Mouse (Mus musculus): ENCODE measurements around the gene Lonp2. TPM values are rescaled to one million over a fixed set of nuclear protein-coding genes. Genes with fewer than 3 reads are reported as not detected.

The Lonp2 gene
- polyA plus RNA-seq, 1 experiment from 2014 or later = 56.1 TPM

DNA sequence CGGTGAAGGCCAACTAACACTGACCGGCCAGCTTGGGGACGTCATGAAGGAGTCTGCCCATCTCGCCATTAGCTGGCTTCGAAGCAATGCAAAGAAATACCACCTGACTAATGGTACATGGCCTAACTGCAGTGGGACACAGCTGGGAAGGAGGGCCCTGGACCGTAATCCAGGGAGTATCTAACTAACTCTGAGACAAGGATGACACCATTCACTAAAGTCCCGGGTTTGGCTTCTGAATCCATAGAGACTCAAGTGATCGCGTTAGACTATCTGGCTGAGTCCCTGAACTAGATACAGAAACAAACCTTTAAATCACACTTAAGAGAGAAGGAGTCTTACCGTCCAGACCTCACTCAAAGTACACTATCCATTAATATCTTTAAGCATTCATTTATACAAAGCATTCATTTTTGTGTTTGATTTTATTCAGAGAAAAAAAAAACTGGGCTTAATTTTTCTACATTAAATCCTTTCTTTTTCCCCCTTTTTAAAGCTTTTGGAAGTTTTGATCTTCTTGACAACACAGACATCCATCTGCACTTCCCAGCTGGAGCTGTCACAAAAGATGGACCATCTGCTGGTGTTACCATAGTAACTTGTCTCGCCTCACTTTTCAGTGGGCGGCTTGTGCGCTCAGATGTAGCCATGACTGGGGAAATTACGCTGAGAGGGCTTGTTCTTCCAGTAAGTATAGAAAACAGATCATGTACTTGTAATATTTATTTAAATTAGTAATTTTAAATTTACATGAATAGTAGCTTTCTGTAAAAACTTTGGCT is 89.8 kb downstream of the Lonp2 start:
- H3K9me3 ChIP-seq (ENCODE audit: control insufficient read depth, low read length) = no peaks in the 10 kb centered on the region
- ATAC-seq (ENCODE audit: low read depth) = no peak
- H3K4me3 ChIP-seq (ENCODE audit: low read length) = no peak overlapping the region
- no peaks in the 10 kb centered on the region for H3K4me1 ChIP-seq (replicated peaks; ENCODE audit: control insufficient read depth, insufficient read depth, low read length)
- 70% methylated on average over 14 of the region's 14 CpGs for WGBS
- H3K9ac ChIP-seq (ENCODE audit: low read length) = no peak overlapping the region
- no peak overlapping the region for H3K4me2 ChIP-seq (ENCODE audit: low read depth, low read length)
- no peaks in the 10 kb centered on the region for H3K27me3 ChIP-seq (ENCODE audit: control insufficient read depth, insufficient read depth, low read depth, low read length)
- H3K36me3 ChIP-seq (ENCODE audit: control insufficient read depth, insufficient read depth, low read length) = peaks cover 2% of the 10 kb centered on the region; the same call in 1 of the 2 replicates
- no peak overlapping the region for H3K27ac ChIP-seq (ENCODE audit: low read length)

DNA sequence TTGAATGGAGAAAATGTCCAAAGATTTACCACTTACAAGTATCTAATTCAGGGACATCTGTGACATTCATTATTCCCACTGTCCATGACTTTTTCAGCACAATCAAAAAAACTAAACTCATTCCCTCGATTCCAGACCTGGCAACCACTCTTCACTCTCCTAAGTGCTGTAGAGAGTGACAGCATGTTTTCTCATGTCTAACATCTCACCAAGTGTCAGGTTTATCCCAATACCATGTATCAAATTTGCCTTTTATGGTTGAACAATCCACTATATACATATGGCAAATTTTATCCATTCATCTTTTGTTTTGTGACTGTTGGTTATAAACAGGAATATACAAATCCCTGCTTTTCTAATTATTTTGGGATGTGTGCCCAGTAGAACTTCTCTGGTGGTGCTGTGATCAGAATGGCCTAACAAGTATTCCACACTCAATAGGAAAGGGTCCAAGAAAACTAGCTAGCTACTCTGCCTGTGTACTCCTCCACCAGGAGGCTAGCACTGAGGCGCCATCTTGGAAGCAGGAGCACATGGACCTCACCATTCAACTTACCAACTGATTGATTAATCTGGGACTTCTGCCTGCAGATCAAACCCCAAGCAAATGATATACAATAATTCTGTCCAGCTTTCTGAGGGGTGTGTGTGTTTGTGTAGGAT is 94.6 kb downstream of the Lonp2 start:
- Histone ChIP-seq H3K9ac (ENCODE audit: low read length) (no peak overlapping the region), H3K4me2 (ENCODE audit: low read depth, low read length) (no peak overlapping the region), H3K27me3 (ENCODE audit: control insufficient read depth, insufficient read depth, low read depth, low read length) (no peaks in the 10 kb centered on the region), H3K36me3 (ENCODE audit: control insufficient read depth, insufficient read depth, low read length) (peaks cover 3% of the 10 kb centered on the region; the same call in 1 of the 2 replicates), H3K4me1 (replicated peaks; ENCODE audit: control insufficient read depth, insufficient read depth, low read length) (no peaks in the 10 kb centered on the region), H3K9me3 (ENCODE audit: control insufficient read depth, low read length) (no peaks in the 10 kb centered on the region), H3K27ac (ENCODE audit: low read length) (no peak overlapping the region), H3K4me3 (ENCODE audit: low read length) (no peak overlapping the region)
- 66% methylated on average over 2 of the region's 2 CpGs for WGBS
- ATAC-seq (ENCODE audit: low read depth) = peak; percentile 66

DNA sequence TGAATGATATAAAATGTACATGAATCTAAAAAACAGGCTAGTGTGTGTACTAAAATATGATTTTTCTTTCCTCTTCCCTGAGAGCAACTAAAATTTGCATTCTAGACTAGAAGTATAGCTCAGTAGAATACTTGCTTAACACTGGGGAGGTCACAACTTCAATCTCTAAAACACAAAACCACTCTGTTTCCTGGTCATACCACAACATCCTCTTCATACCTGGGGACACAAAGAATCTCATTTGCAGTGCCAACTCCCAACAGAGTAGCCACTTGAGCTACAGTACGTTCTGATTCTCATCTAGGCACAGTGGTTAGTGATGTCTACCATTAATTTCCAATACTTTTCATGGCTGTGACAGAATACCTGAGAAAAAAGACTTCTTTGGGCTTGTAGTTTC is 95.5 kb downstream of the Lonp2 start:
- no peak overlapping the region for H3K9ac ChIP-seq (ENCODE audit: low read length)
- H3K9me3 ChIP-seq (ENCODE audit: control insufficient read depth, low read length) = no peaks in the 10 kb centered on the region
- H3K4me3 ChIP-seq (ENCODE audit: low read length) = no peak overlapping the region
- 73% methylated on average over 1 of the region's 1 CpGs for WGBS
- peaks cover 3% of the 10 kb centered on the region; the same call in 1 of the 2 replicates for H3K36me3 ChIP-seq (ENCODE audit: control insufficient read depth, insufficient read depth, low read length)
- no peak overlapping the region for H3K4me2 ChIP-seq (ENCODE audit: low read depth, low read length)
- no peaks in the 10 kb centered on the region for H3K27me3 ChIP-seq (ENCODE audit: control insufficient read depth, insufficient read depth, low read depth, low read length)
- H3K4me1 ChIP-seq (replicated peaks; ENCODE audit: control insufficient read depth, insufficient read depth, low read length) = no peaks in the 10 kb centered on the region
- no peak for ATAC-seq (ENCODE audit: low read depth)
- no peak overlapping the region for H3K27ac ChIP-seq (ENCODE audit: low read length)

DNA sequence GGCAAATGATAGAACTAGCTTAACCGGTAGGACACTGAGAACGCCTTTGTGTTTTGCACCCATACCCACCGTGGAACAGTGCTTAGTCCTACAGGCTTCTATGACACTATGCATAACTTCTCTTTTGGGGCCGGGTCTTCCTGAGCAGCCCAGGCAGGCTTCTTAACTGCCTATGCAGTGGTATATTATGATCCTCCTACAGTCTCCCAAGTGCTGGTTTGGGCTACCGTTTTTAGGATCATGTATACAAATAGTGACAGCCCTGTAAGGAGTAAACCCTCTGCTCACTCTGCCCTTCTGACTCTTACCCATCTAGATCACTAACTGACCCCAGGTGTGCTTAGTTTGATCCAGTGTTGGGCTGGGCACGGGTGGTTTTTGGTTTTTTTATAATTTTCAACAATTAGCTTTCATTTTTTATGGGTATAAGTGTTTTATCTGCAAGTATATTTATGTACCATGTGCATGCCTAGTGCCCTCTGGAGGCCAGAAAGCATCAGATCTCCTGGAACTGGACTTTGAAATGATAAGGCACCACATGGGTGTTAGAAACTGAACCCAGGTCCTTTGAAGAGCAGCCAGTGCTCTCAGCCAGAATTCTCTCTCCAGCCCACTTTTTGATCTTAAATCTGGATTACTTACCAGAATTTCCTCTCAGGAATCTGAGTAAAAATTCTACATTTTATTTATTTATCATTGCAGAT is 97.1 kb downstream of the Lonp2 start:
- no peak overlapping the region for H3K9ac ChIP-seq (ENCODE audit: low read length)
- H3K9me3 ChIP-seq (ENCODE audit: control insufficient read depth, low read length) = no peaks in the 10 kb centered on the region
- H3K27me3 ChIP-seq (ENCODE audit: control insufficient read depth, insufficient read depth, low read depth, low read length) = no peaks in the 10 kb centered on the region
- no peaks in the 10 kb centered on the region for H3K4me1 ChIP-seq (replicated peaks; ENCODE audit: control insufficient read depth, insufficient read depth, low read length)
- no peak overlapping the region for H3K4me2 ChIP-seq (ENCODE audit: low read depth, low read length)
- ATAC-seq (ENCODE audit: low read depth) = no peak
- 89% methylated on average over 6 of the region's 6 CpGs for WGBS
- no peak overlapping the region for H3K4me3 ChIP-seq (ENCODE audit: low read length)
- H3K27ac ChIP-seq (ENCODE audit: low read length) = no peak overlapping the region
- H3K36me3 ChIP-seq (ENCODE audit: control insufficient read depth, insufficient read depth, low read length) = peaks cover 3% of the 10 kb centered on the region; the same call in 1 of the 2 replicates

DNA sequence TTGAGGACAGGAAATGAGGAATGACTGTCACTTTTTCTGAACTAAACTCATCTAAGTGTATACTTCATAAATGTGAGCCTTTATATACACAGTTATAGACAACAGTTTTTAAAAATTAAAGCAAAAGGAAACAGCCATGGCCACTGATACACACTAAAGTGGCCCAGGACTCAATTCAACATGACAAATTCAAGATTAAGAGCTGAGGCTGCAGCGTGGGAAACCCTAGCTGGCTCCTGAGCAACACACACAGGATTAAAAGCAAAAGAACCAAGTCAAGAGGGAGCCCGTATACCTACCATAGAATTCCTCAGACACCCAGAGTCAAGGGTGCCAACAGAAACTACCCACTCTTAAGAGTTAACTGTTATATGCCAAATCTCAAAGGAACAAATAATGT is 97.6 kb downstream of the Lonp2 start:
- Histone ChIP-seq H3K27ac (ENCODE audit: low read length) (no peak overlapping the region), H3K9ac (ENCODE audit: low read length) (no peak overlapping the region), H3K4me2 (ENCODE audit: low read depth, low read length) (no peak overlapping the region), H3K4me3 (ENCODE audit: low read length) (no peak overlapping the region), H3K9me3 (ENCODE audit: control insufficient read depth, low read length) (no peaks in the 10 kb centered on the region), H3K4me1 (replicated peaks; ENCODE audit: control insufficient read depth, insufficient read depth, low read length) (no peaks in the 10 kb centered on the region), H3K36me3 (ENCODE audit: control insufficient read depth, insufficient read depth, low read length) (peaks cover 3% of the 10 kb centered on the region; the same call in 1 of the 2 replicates), H3K27me3 (ENCODE audit: control insufficient read depth, insufficient read depth, low read depth, low read length) (no peaks in the 10 kb centered on the region)
- no peak for ATAC-seq (ENCODE audit: low read depth)
- 72% methylated on average over 2 of the region's 2 CpGs for WGBS

DNA sequence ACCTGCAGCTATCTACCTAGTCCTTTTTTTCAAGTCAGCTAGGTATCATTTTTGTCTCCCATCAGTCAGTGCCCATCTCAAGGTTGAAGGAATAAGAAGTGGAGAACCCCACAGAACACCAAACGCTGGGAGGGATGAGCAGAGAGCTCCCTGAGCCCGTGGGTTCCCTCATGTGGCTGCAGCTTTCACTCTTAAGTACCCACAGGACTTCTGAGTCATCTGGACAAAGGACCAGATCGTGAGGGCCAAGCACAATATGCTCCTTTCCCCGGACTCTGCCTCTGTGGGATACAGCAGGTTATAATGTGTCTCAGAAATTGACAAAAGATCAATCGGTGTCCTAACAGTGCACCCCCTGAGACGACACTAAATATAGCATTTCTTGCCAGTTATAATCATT is 103.1 kb downstream of the Lonp2 start:
- H3K9me3 ChIP-seq (ENCODE audit: control insufficient read depth, low read length) = no peaks in the 10 kb centered on the region
- H3K36me3 ChIP-seq (ENCODE audit: control insufficient read depth, insufficient read depth, low read length) = no peaks in the 10 kb centered on the region; the same call in 1 of the 2 replicates
- no peak overlapping the region for H3K4me2 ChIP-seq (ENCODE audit: low read depth, low read length)
- no peak overlapping the region for H3K9ac ChIP-seq (ENCODE audit: low read length)
- no peak for ATAC-seq (ENCODE audit: low read depth)
- no peak overlapping the region for H3K27ac ChIP-seq (ENCODE audit: low read length)
- 73% methylated on average over 6 of the region's 6 CpGs for WGBS
- no peak overlapping the region for H3K4me3 ChIP-seq (ENCODE audit: low read length)
- no peaks in the 10 kb centered on the region for H3K27me3 ChIP-seq (ENCODE audit: control insufficient read depth, insufficient read depth, low read depth, low read length)
- H3K4me1 ChIP-seq (replicated peaks; ENCODE audit: control insufficient read depth, insufficient read depth, low read length) = peaks cover 30% of the 10 kb centered on the region

DNA sequence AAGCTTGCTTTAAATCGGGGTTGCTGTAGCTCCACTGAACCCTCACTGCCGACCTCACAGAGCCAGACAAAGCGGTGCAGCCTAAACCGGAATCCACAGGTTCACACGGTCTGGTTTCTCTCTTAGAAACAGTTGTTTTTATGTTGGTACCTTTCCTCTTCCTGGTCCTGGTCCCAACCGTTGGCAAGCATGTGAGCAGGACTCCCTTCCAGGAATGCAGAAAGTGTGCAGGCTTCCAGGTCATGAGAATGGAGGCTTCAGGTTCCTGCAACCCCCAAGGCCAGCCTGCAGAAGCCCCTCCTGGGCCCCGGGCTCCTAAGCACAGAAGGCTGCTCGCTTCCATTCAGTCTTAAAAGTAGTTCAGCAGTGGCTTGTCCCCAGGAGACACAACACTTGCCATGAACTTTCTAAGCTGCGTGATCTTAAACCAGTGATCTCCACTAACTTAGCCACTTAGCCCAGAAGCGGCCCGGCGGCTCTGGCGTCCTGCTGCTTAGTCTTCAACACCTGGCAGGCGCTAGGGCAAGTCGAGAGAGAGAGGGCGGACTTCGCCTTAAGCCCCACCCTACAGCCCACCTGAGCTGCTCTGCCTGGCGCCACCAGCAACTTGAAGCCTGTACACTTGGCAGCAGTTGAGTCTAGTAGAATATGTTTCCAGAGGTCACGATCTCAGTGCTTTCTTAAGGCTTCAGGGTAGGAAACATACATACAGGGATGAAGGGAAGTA is 104.5 kb downstream of the Lonp2 start:
- H3K9ac ChIP-seq (ENCODE audit: low read length) = no peak overlapping the region
- peaks cover 30% of the 10 kb centered on the region for H3K4me1 ChIP-seq (replicated peaks; ENCODE audit: control insufficient read depth, insufficient read depth, low read length)
- no peak overlapping the region for H3K4me2 ChIP-seq (ENCODE audit: low read depth, low read length)
- no peak overlapping the region for H3K4me3 ChIP-seq (ENCODE audit: low read length)
- ATAC-seq (ENCODE audit: low read depth) = peak; percentile 93
- no peaks in the 10 kb centered on the region for H3K27me3 ChIP-seq (ENCODE audit: control insufficient read depth, insufficient read depth, low read depth, low read length)
- no peaks in the 10 kb centered on the region for H3K36me3 ChIP-seq (ENCODE audit: control insufficient read depth, insufficient read depth, low read length)
- 52% methylated on average over 19 of the region's 19 CpGs for WGBS
- H3K27ac ChIP-seq (ENCODE audit: low read length) = peak overlapping the region; percentile 36; the same call in 1 of the 2 replicates
- no peaks in the 10 kb centered on the region for H3K9me3 ChIP-seq (ENCODE audit: control insufficient read depth, low read length)

DNA sequence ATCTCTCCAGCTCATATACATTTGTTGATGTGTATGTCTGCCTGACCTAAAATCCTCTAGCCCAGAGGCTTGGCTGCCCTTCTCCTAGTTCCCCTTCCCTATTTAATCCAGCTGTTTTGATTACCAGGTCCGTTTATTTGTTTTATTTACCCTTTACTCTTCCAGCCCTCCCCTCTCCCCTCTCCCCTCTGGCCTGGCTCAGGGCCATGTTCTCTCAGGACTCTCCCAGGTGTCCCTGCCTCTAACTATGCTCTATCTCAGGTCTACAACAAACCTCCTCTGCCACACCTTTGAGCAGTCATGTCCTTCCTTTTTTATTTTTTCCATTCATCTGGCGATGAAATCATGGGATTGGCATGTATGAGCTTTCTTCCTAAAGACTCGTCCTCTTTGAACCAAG is 106.5 kb downstream of the Lonp2 start:
- H3K9me3 ChIP-seq (ENCODE audit: control insufficient read depth, low read length) = no peaks in the 10 kb centered on the region
- no peak overlapping the region for H3K27ac ChIP-seq (ENCODE audit: low read length)
- 29% methylated on average over 3 of the region's 3 CpGs for WGBS
- no peak overlapping the region for H3K4me3 ChIP-seq (ENCODE audit: low read length)
- H3K4me2 ChIP-seq (ENCODE audit: low read depth, low read length) = no peak overlapping the region
- ATAC-seq (ENCODE audit: low read depth) = no peak
- peaks cover 35% of the 10 kb centered on the region for H3K4me1 ChIP-seq (replicated peaks; ENCODE audit: control insufficient read depth, insufficient read depth, low read length)
- no peak overlapping the region for H3K9ac ChIP-seq (ENCODE audit: low read length)
- H3K36me3 ChIP-seq (ENCODE audit: control insufficient read depth, insufficient read depth, low read length) = no peaks in the 10 kb centered on the region
- no peaks in the 10 kb centered on the region for H3K27me3 ChIP-seq (ENCODE audit: control insufficient read depth, insufficient read depth, low read depth, low read length)
